Mouse (Mus musculus): ENCODE results near the gene Antxr1. TPM values are rescaled to one million over a fixed set of nuclear protein-coding genes. Genes with fewer than 3 reads are reported as not detected.

The Antxr1 gene
- polyA plus RNA-seq, 1 experiment from 2014 or later: 2.7 TPM

DNA sequence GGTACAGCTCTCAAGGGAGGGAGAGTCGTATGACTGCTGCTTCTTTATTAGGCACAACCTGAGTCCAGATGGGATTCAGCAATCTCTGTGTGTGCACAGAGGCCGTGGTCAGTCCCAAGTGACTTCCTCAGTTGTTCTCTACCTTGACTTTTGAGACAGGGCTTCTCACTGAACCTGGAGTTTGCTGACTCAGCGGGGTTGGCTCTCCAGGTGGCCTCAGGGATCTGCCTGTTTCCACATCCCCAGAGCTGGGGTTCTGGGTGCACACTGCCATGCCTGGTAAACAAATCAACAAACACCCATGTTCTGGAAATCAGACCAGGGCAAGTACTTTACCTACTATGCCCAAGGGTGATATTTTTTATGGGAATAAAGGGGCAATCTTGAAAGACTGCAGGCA is 181.8 kb downstream of the Antxr1 start:
- Histone ChIP-seq H3K4me3 (ENCODE audit: low read depth, low read length) (no peak overlapping the region), H3K4me1 (ENCODE audit: control insufficient read depth, insufficient read depth, low read length) (no peaks in the 10 kb centered on the region), H3K9ac (ENCODE audit: low read depth, low read length) (no peak overlapping the region), H3K9me3 (replicated peaks; ENCODE audit: control insufficient read depth, low read length, poor library complexity, severe bottlenecking) (no peaks in the 10 kb centered on the region), H3K27me3 (ENCODE audit: control insufficient read depth, insufficient read depth, low read depth, low read length) (no peaks in the 10 kb centered on the region), H3K4me2 (ENCODE audit: low read length) (no peak overlapping the region), H3K27ac (ENCODE audit: low read length) (no peak overlapping the region), H3K36me3 (ENCODE audit: control insufficient read depth, insufficient read depth, low read length) (no peaks in the 10 kb centered on the region)
- ATAC-seq: no peak
- WGBS: 87% methylated on average over 3 of the region's 3 CpGs

GRCm38 (mm10) chr6:87153231-87153580 is 182.4 kb downstream of the Antxr1 start:
- H3K27ac ChIP-seq (ENCODE audit: low read length): no peak overlapping the region
- H3K36me3 ChIP-seq (ENCODE audit: control insufficient read depth, insufficient read depth, low read length): no peaks in the 10 kb centered on the region
- H3K4me1 ChIP-seq (ENCODE audit: control insufficient read depth, insufficient read depth, low read length): no peaks in the 10 kb centered on the region
- H3K9me3 ChIP-seq (replicated peaks; ENCODE audit: control insufficient read depth, low read length, poor library complexity, severe bottlenecking): no peaks in the 10 kb centered on the region
- ATAC-seq: no peak
- H3K27me3 ChIP-seq (ENCODE audit: control insufficient read depth, insufficient read depth, low read depth, low read length): no peaks in the 10 kb centered on the region
- H3K4me2 ChIP-seq (ENCODE audit: low read length): no peak overlapping the region
- no peak overlapping the region for H3K9ac ChIP-seq (ENCODE audit: low read depth, low read length)
- H3K4me3 ChIP-seq (ENCODE audit: low read depth, low read length): no peak overlapping the region
- WGBS: 87% methylated on average over 7 of the region's 7 CpGs

GRCm38 (mm10) chr6:87152461-87153230 is 183.0 kb downstream of the Antxr1 start:
- WGBS: 88% methylated on average over 21 of the region's 21 CpGs
- Histone ChIP-seq H3K9me3 (replicated peaks; ENCODE audit: control insufficient read depth, low read length, poor library complexity, severe bottlenecking) (no peaks in the 10 kb centered on the region), H3K27ac (ENCODE audit: low read length) (no peak overlapping the region)

GRCm38 (mm10) chr6:87151427-87151826 is 184.2 kb downstream of the Antxr1 start:
- H3K4me2 ChIP-seq (ENCODE audit: low read length): no peak overlapping the region
- WGBS: 96% methylated on average over 8 of the region's 8 CpGs
- no peaks in the 10 kb centered on the region for H3K9me3 ChIP-seq (replicated peaks; ENCODE audit: control insufficient read depth, low read length, poor library complexity, severe bottlenecking)
- H3K27me3 ChIP-seq (ENCODE audit: control insufficient read depth, insufficient read depth, low read depth, low read length): no peaks in the 10 kb centered on the region
- H3K4me3 ChIP-seq (ENCODE audit: low read depth, low read length): no peak overlapping the region
- no peaks in the 10 kb centered on the region for H3K36me3 ChIP-seq (ENCODE audit: control insufficient read depth, insufficient read depth, low read length)
- no peak for ATAC-seq
- no peaks in the 10 kb centered on the region for H3K4me1 ChIP-seq (ENCODE audit: control insufficient read depth, insufficient read depth, low read length)
- no peak overlapping the region for H3K9ac ChIP-seq (ENCODE audit: low read depth, low read length)
- no peak overlapping the region for H3K27ac ChIP-seq (ENCODE audit: low read length)

More at GRCm38 (mm10) chr6:87152461-87153230, 183.0 kb downstream of the Antxr1 start:
- H3K4me1 ChIP-seq (ENCODE audit: control insufficient read depth, insufficient read depth, low read length): no peaks in the 10 kb centered on the region
- no peak overlapping the region for H3K9ac ChIP-seq (ENCODE audit: low read depth, low read length)
- H3K4me2 ChIP-seq (ENCODE audit: low read length): no peak overlapping the region
- no peaks in the 10 kb centered on the region for H3K36me3 ChIP-seq (ENCODE audit: control insufficient read depth, insufficient read depth, low read length)
- ATAC-seq: no peak
- H3K4me3 ChIP-seq (ENCODE audit: low read depth, low read length): no peak overlapping the region
- no peaks in the 10 kb centered on the region for H3K27me3 ChIP-seq (ENCODE audit: control insufficient read depth, insufficient read depth, low read depth, low read length)

DNA sequence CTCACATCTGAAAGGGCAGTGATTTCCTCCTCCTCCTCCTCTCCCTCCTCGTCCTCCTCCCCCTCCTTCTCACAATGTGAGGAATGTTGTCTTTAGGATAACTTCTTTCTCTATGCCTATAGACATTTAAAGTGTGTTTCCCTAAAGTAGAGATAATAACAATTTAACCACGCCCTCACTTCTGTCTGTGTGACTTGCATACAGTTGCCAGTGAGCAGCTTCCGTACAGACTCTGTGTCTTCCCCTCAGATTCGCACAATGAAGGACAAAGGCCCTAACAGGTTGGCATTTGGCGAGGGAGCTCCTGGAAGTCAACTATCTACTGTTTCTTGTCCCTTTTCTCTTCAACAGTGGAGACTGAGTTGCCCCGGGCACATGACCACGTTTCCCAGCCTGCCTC is 185.2 kb downstream of the Antxr1 start:
- H3K36me3 ChIP-seq (ENCODE audit: control insufficient read depth, insufficient read depth, low read length): no peaks in the 10 kb centered on the region
- WGBS: 87% methylated on average over 7 of the region's 7 CpGs
- ATAC-seq: no peak
- no peaks in the 10 kb centered on the region for H3K9me3 ChIP-seq (replicated peaks; ENCODE audit: control insufficient read depth, low read length, poor library complexity, severe bottlenecking)
- no peak overlapping the region for H3K4me3 ChIP-seq (ENCODE audit: low read depth, low read length)
- no peak overlapping the region for H3K27ac ChIP-seq (ENCODE audit: low read length)
- H3K4me2 ChIP-seq (ENCODE audit: low read length): no peak overlapping the region
- H3K4me1 ChIP-seq (ENCODE audit: control insufficient read depth, insufficient read depth, low read length): no peaks in the 10 kb centered on the region
- no peaks in the 10 kb centered on the region for H3K27me3 ChIP-seq (ENCODE audit: control insufficient read depth, insufficient read depth, low read depth, low read length)
- no peak overlapping the region for H3K9ac ChIP-seq (ENCODE audit: low read depth, low read length)

DNA sequence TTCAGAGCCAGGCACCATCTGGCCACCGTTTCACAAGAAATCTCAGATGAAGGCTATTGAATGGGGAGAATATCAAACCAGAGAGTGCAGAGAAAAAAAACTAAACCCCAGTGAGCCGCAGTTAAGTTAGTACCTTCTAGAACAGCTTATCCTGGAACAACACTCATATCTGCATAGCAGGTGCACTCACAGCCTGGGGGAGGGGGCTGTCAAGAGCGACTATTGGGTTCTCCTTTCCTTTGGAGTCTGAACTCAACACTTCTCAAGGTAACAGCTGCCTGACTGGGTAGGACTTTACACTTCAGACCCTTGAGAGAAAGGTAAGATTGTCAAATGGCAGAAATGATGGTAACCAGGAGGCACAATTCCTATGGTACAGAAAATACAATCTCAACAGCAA is 187.7 kb downstream of the Antxr1 start:
- no peak for ATAC-seq
- WGBS: 86% methylated on average over 3 of the region's 3 CpGs
- Histone ChIP-seq H3K4me3 (ENCODE audit: low read depth, low read length) (no peak overlapping the region), H3K27ac (ENCODE audit: low read length) (no peak overlapping the region), H3K9ac (ENCODE audit: low read depth, low read length) (no peak overlapping the region), H3K27me3 (ENCODE audit: control insufficient read depth, insufficient read depth, low read depth, low read length) (no peaks in the 10 kb centered on the region), H3K36me3 (ENCODE audit: control insufficient read depth, insufficient read depth, low read length) (no peaks in the 10 kb centered on the region), H3K4me2 (ENCODE audit: low read length) (no peak overlapping the region), H3K4me1 (ENCODE audit: control insufficient read depth, insufficient read depth, low read length) (peaks cover 7% of the 10 kb centered on the region), H3K9me3 (replicated peaks; ENCODE audit: control insufficient read depth, low read length, poor library complexity, severe bottlenecking) (no peaks in the 10 kb centered on the region)

- H3K4me3 ChIP-seq (ENCODE audit: low read depth, low read length): no peak overlapping the region
- H3K4me1 ChIP-seq (ENCODE audit: control insufficient read depth, insufficient read depth, low read length): peaks cover 10% of the 10 kb centered on the region
- no peak overlapping the region for H3K4me2 ChIP-seq (ENCODE audit: low read length)
- WGBS: 46% methylated on average over 13 of the region's 13 CpGs
- H3K36me3 ChIP-seq (ENCODE audit: control insufficient read depth, insufficient read depth, low read length): no peaks in the 10 kb centered on the region
- no peak overlapping the region for H3K27ac ChIP-seq (ENCODE audit: low read length)
- H3K9me3 ChIP-seq (replicated peaks; ENCODE audit: control insufficient read depth, low read length, poor library complexity, severe bottlenecking): no peaks in the 10 kb centered on the region
- no peak for ATAC-seq
- no peak overlapping the region for H3K9ac ChIP-seq (ENCODE audit: low read depth, low read length)
- no peaks in the 10 kb centered on the region for H3K27me3 ChIP-seq (ENCODE audit: control insufficient read depth, insufficient read depth, low read depth, low read length)
Measured at GRCm38 (mm10) chr6:87143594-87143993, 192.0 kb downstream of the Antxr1 start.

- Histone ChIP-seq H3K27ac (ENCODE audit: low read length) (no peak overlapping the region), H3K27me3 (ENCODE audit: control insufficient read depth, insufficient read depth, low read depth, low read length) (no peaks in the 10 kb centered on the region), H3K4me2 (ENCODE audit: low read length) (no peak overlapping the region), H3K4me3 (ENCODE audit: low read depth, low read length) (no peak overlapping the region), H3K9ac (ENCODE audit: low read depth, low read length) (no peak overlapping the region), H3K4me1 (ENCODE audit: control insufficient read depth, insufficient read depth, low read length) (peaks cover 10% of the 10 kb centered on the region), H3K36me3 (ENCODE audit: control insufficient read depth, insufficient read depth, low read length) (no peaks in the 10 kb centered on the region), H3K9me3 (replicated peaks; ENCODE audit: control insufficient read depth, low read length, poor library complexity, severe bottlenecking) (no peaks in the 10 kb centered on the region)
- WGBS: 91% methylated on average over 5 of the region's 5 CpGs
- ATAC-seq: no peak
Measured at GRCm38 (mm10) chr6:87142239-87142638, 193.4 kb downstream of the Antxr1 start.

- ATAC-seq: no peak
- peaks cover 10% of the 10 kb centered on the region for H3K4me1 ChIP-seq (ENCODE audit: control insufficient read depth, insufficient read depth, low read length)
- H3K27ac ChIP-seq (ENCODE audit: low read length): no peak overlapping the region
- H3K27me3 ChIP-seq (ENCODE audit: control insufficient read depth, insufficient read depth, low read depth, low read length): no peaks in the 10 kb centered on the region
- 59% methylated on average over 12 of the region's 12 CpGs for WGBS
- no peak overlapping the region for H3K4me2 ChIP-seq (ENCODE audit: low read length)
- no peak overlapping the region for H3K9ac ChIP-seq (ENCODE audit: low read depth, low read length)
- no peak overlapping the region for H3K4me3 ChIP-seq (ENCODE audit: low read depth, low read length)
- no peaks in the 10 kb centered on the region for H3K9me3 ChIP-seq (replicated peaks; ENCODE audit: control insufficient read depth, low read length, poor library complexity, severe bottlenecking)
- H3K36me3 ChIP-seq (ENCODE audit: control insufficient read depth, insufficient read depth, low read length): no peaks in the 10 kb centered on the region
Measured at GRCm38 (mm10) chr6:87139796-87140553, 195.6 kb downstream of the Antxr1 start.
